Mouse (Mus musculus): Measurements from ENCODE around the gene Hrk.

- TF ChIP-seq CTCF (IDR thresholded peaks at IDR 0.05) (no peak), EP300 (IDR thresholded peaks at IDR 0.05) (no peak)
These were observed 49.6 kb downstream of the Hrk start for GRCm38 (mm10) chr5:118214012-118214411.

All from lung, postnatal 0 days (tissue).